Comparison of ENCODE assay signal across 15 mouse cellular contexts in genomic region chr2:131097087-131097486, GRCm38 (mm10). TPM values are rescaled to one million over a fixed set of nuclear protein-coding genes. Genes with fewer than 3 reads are reported as not detected.
DNase-seq lines count a peak whose midpoint lies in the region; ATAC-seq and TF ChIP-seq lines count a peak whose summit lies in the region.
"Had no signal": no experiment of that assay in that cellular context is flagged by ENCODE, and none has a peak within 500 bp of the region (broad histone marks: within the 10 kb centered on the region; RNA-seq: fewer than 3 reads in every experiment).

No protein-coding gene starts in this region.

- no peaks in the 10 kb centered on the region for H3K9me3 ChIP-seq in hindbrain, embryonic 12.5 days (replicated peaks)
- H3K9me3 ChIP-seq in hindbrain, embryonic 16.5 days (ENCODE audit: control insufficient read depth, low read length), result no peaks in the 10 kb centered on the region
- no peaks in the 10 kb centered on the region for H3K9me3 ChIP-seq in stomach, embryonic 14.5 days (ENCODE audit: control insufficient read depth, low read depth, low read length)
- no peaks in the 10 kb centered on the region for H3K9me3 ChIP-seq in stomach, postnatal 0 days (ENCODE audit: control insufficient read depth, low read length)
- no peaks in the 10 kb centered on the region for H3K9me3 ChIP-seq in heart, embryonic 15.5 days (replicated peaks)
- H3K9me3 ChIP-seq in stomach, embryonic 15.5 days, result no peaks in the 10 kb centered on the region
- H3K9me3 ChIP-seq: embryonic facial prominence, embryonic 15.5 days; limb, embryonic 12.5 days had no signal

- WGBS in hindbrain, embryonic 12.5 days, result 90% methylated on average over 4 of the region's 4 CpGs
- WGBS in hindbrain, embryonic 16.5 days, result 77% methylated on average over 4 of the region's 4 CpGs
- WGBS in stomach, embryonic 14.5 days, result 89% methylated on average over 4 of the region's 4 CpGs
- 73% methylated on average over 4 of the region's 4 CpGs for WGBS in stomach, postnatal 0 days
- WGBS in heart, embryonic 15.5 days, result 78% methylated on average over 4 of the region's 4 CpGs
- 64% methylated on average over 4 of the region's 4 CpGs for WGBS in stomach, embryonic 15.5 days

- H3K4me2 ChIP-seq in hindbrain, embryonic 12.5 days (replicated peaks), result no peak overlapping the region
- H3K4me2 ChIP-seq in hindbrain, embryonic 16.5 days (ENCODE audit: low read length), result no peak overlapping the region
- no peak overlapping the region for H3K4me2 ChIP-seq in stomach, embryonic 14.5 days (replicated peaks; ENCODE audit: low read depth, low read length)
- no peak overlapping the region for H3K4me2 ChIP-seq in stomach, postnatal 0 days (replicated peaks; ENCODE audit: low read depth)
- H3K4me2 ChIP-seq in heart, embryonic 15.5 days, result no peak overlapping the region
- peak overlapping the region; percentile 33; the same call in 1 of the 2 replicates for H3K4me2 ChIP-seq in stomach, embryonic 15.5 days

- peaks cover 5% of the 10 kb centered on the region for H3K4me1 ChIP-seq in hindbrain, embryonic 12.5 days
- no peaks in the 10 kb centered on the region for H3K4me1 ChIP-seq in hindbrain, embryonic 16.5 days (ENCODE audit: control insufficient read depth, insufficient read depth, low read depth, low read length)
- H3K4me1 ChIP-seq in stomach, embryonic 14.5 days (ENCODE audit: control insufficient read depth, insufficient read depth, low read length), result no peaks in the 10 kb centered on the region
- 0 out of 2 replicates have a peak, but pooled peaks cover 4% of the 10 kb centered on the region for H3K4me1 ChIP-seq in stomach, postnatal 0 days (replicated peaks; ENCODE audit: control insufficient read depth, insufficient read depth)
- H3K4me1 ChIP-seq in heart, embryonic 15.5 days (replicated peaks), result peaks cover 8% of the 10 kb centered on the region
- no peaks in the 10 kb centered on the region for H3K4me1 ChIP-seq in stomach, embryonic 15.5 days

- H3K27ac ChIP-seq in hindbrain, embryonic 12.5 days, result 0 out of 2 replicates have a peak overlapping the region, but pooled peaks have one; percentile 5
- H3K27ac ChIP-seq in hindbrain, embryonic 16.5 days (ENCODE audit: low read depth, low read length), result no peak overlapping the region
- peak overlapping the region; percentile 90 for H3K27ac ChIP-seq in stomach, embryonic 14.5 days (ENCODE audit: low read length)
- H3K27ac ChIP-seq in stomach, postnatal 0 days (replicated peaks), result no peak overlapping the region
- H3K27ac ChIP-seq in heart, embryonic 15.5 days, result peak overlapping the region; percentile 77; the same call in 1 of the 2 replicates
- H3K27ac ChIP-seq in stomach, embryonic 15.5 days, result peak overlapping the region; percentile 87; the same call in 1 of the 2 replicates

- ATAC-seq in hindbrain, embryonic 12.5 days (ENCODE audit: low FRiP score), result no peak
- ATAC-seq in hindbrain, embryonic 16.5 days, result no peak
- ATAC-seq in stomach, embryonic 14.5 days (ENCODE audit: insufficient number of reproducible peaks, insufficient read depth, low FRiP score, low read depth), result no peak
- no peak for ATAC-seq in stomach, postnatal 0 days (ENCODE audit: low FRiP score, low TSS enrichment)
- ATAC-seq in heart, embryonic 15.5 days (replicated peaks; ENCODE audit: insufficient number of reproducible peaks, insufficient read depth, low FRiP score, low read depth), result no peak
- no peak for ATAC-seq in stomach, embryonic 15.5 days (ENCODE audit: insufficient read depth, low FRiP score, low read depth)
- ATAC-seq: midbrain, embryonic 16.5 days; Patski had no signal

- no peaks in the 10 kb centered on the region for H3K36me3 ChIP-seq in hindbrain, embryonic 12.5 days
- no peaks in the 10 kb centered on the region for H3K36me3 ChIP-seq in hindbrain, embryonic 16.5 days (ENCODE audit: control insufficient read depth, insufficient read depth, low read length)
- H3K36me3 ChIP-seq in stomach, embryonic 14.5 days (ENCODE audit: control insufficient read depth, insufficient read depth, low read length), result no peaks in the 10 kb centered on the region
- no peaks in the 10 kb centered on the region for H3K36me3 ChIP-seq in stomach, postnatal 0 days (ENCODE audit: control insufficient read depth, insufficient read depth, low read length)
- no peaks in the 10 kb centered on the region for H3K36me3 ChIP-seq in heart, embryonic 15.5 days
- no peaks in the 10 kb centered on the region for H3K36me3 ChIP-seq in stomach, embryonic 15.5 days
- H3K36me3 ChIP-seq: embryonic facial prominence, embryonic 15.5 days; limb, embryonic 12.5 days had no signal

- DNase-seq in stomach, postnatal 0 days (ENCODE audit: low spot score), result no peak
- DNase-seq in right cerebral cortex, postnatal 14 days, result no peak
- DNase-seq in left cerebral cortex, postnatal 36 days (ENCODE audit: low spot score in 2 of 2), result no peak
- DNase-seq: cerebellum, adult 2 months had no signal

- H3K9ac ChIP-seq in hindbrain, embryonic 12.5 days, result no peak overlapping the region
- no peak overlapping the region for H3K9ac ChIP-seq in hindbrain, embryonic 16.5 days (ENCODE audit: low read depth, low read length)
- no peak overlapping the region for H3K9ac ChIP-seq in stomach, embryonic 14.5 days (replicated peaks; ENCODE audit: low read depth, low read length)
- H3K9ac ChIP-seq in stomach, postnatal 0 days (ENCODE audit: low read length), result no peak overlapping the region
- H3K9ac ChIP-seq in heart, embryonic 15.5 days, result no peak overlapping the region
- H3K9ac ChIP-seq in stomach, embryonic 15.5 days, result no peak overlapping the region
- H3K9ac ChIP-seq: embryonic facial prominence, embryonic 15.5 days had no signal

- H3K27me3 ChIP-seq in hindbrain, embryonic 12.5 days, result no peaks in the 10 kb centered on the region
- no peaks in the 10 kb centered on the region for H3K27me3 ChIP-seq in hindbrain, embryonic 16.5 days (replicated peaks; ENCODE audit: control insufficient read depth, insufficient read depth, low read length)
- no peaks in the 10 kb centered on the region for H3K27me3 ChIP-seq in stomach, embryonic 14.5 days (ENCODE audit: control insufficient read depth, insufficient read depth, low read length)
- H3K27me3 ChIP-seq in stomach, postnatal 0 days (ENCODE audit: control insufficient read depth, insufficient read depth, low read length), result no peaks in the 10 kb centered on the region
- H3K27me3 ChIP-seq in heart, embryonic 15.5 days, result no peaks in the 10 kb centered on the region
- H3K27me3 ChIP-seq in stomach, embryonic 15.5 days (replicated peaks), result no peaks in the 10 kb centered on the region
- H3K27me3 ChIP-seq: embryonic facial prominence, embryonic 15.5 days; limb, embryonic 12.5 days; Patski had no signal

- intact Hi-C loops in left cerebral cortex, postnatal 36 days (cut with DNase I), result loop anchor here (5.0 to 10.0 kb wide), 4 partner anchors 45 to 428 kb away; no protein-coding TSS in a partner anchor

- no peak overlapping the region for H3K4me3 ChIP-seq in hindbrain, embryonic 12.5 days
- H3K4me3 ChIP-seq in hindbrain, embryonic 16.5 days (ENCODE audit: low read length), result no peak overlapping the region
- no peak overlapping the region for H3K4me3 ChIP-seq in stomach, embryonic 14.5 days (ENCODE audit: low read depth, low read length)
- no peak overlapping the region for H3K4me3 ChIP-seq in stomach, postnatal 0 days (ENCODE audit: low read depth, low read length)
- H3K4me3 ChIP-seq in heart, embryonic 15.5 days, result no peak overlapping the region
- H3K4me3 ChIP-seq in stomach, embryonic 15.5 days (replicated peaks), result no peak overlapping the region
- H3K4me3 ChIP-seq: embryonic facial prominence, embryonic 15.5 days had no signal

- TF ChIP-seq EP300 in stomach, postnatal 0 days (optimal IDR thresholded peaks at IDR 0.05), result no peak

- TF ChIP-seq CTCF in stomach, postnatal 0 days (IDR thresholded peaks at IDR 0.05; ENCODE audit: low read depth), result no peak

RNA-seq across cellular contexts. Expression of gene Siglec1, which starts 10.5 kb away (rescaled TPM):
- 0.08 and 0.20 TPM in 2 replicates for polyA plus RNA-seq in hindbrain, embryonic 12.5 days (2016; fragmentation: Nextera tagmentation; extraction: Ambion mirVana)
- polyA plus RNA-seq in hindbrain, embryonic 16.5 days (2015; fragmentation: Nextera tagmentation; extraction: Ambion mirVana), result 0.15 and 0.24 TPM in 2 replicates
- polyA plus RNA-seq in stomach, embryonic 14.5 days (2014; fragmentation: Nextera tagmentation; extraction: Ambion mirVana), result 0.22 and 0.48 TPM in 2 replicates
- polyA plus RNA-seq in stomach, postnatal 0 days (2015; fragmentation: Nextera tagmentation; extraction: Ambion mirVana), result 0.34 and 0.38 TPM in 2 replicates
- 0.43 and 0.61 TPM in 2 replicates for polyA plus RNA-seq in heart, embryonic 15.5 days (2015; fragmentation: Nextera tagmentation; extraction: Ambion mirVana)
- polyA plus RNA-seq in stomach, embryonic 15.5 days (2015; fragmentation: Nextera tagmentation; extraction: Ambion mirVana), result 0.40 and 0.48 TPM in 2 replicates
- under 1 TPM; 0.32 to 0.75 TPM for total RNA-seq in left cerebral cortex, postnatal 36 days (2021)

RNA-seq across cellular contexts. Expression of gene Hspa12b, which starts 30.0 kb away (rescaled TPM):
- 8.6 and 8.9 TPM in 2 replicates for polyA plus RNA-seq in hindbrain, embryonic 12.5 days (2016; fragmentation: Nextera tagmentation; extraction: Ambion mirVana)
- 6.5 and 6.9 TPM in 2 replicates for polyA plus RNA-seq in hindbrain, embryonic 16.5 days (2015; fragmentation: Nextera tagmentation; extraction: Ambion mirVana)
- polyA plus RNA-seq in stomach, embryonic 14.5 days (2014; fragmentation: Nextera tagmentation; extraction: Ambion mirVana), result 12.3 and 14.2 TPM in 2 replicates
- polyA plus RNA-seq in stomach, postnatal 0 days (2015; fragmentation: Nextera tagmentation; extraction: Ambion mirVana), result 4.2 TPM in 2 replicates
- 10.0 and 11.4 TPM in 2 replicates for polyA plus RNA-seq in heart, embryonic 15.5 days (2015; fragmentation: Nextera tagmentation; extraction: Ambion mirVana)
- polyA plus RNA-seq in stomach, embryonic 15.5 days (2015; fragmentation: Nextera tagmentation; extraction: Ambion mirVana), result 16.9 TPM in 2 replicates
- total RNA-seq in left cerebral cortex, postnatal 36 days (2021), result 10 to 100 TPM in 1 of 2 experiments, 1 to 10 TPM in 1; 7.2 to 11.9 TPM

RNA-seq across cellular contexts. Expression of gene Adam33, which starts 33.5 kb away (rescaled TPM):
- polyA plus RNA-seq in hindbrain, embryonic 12.5 days (2016; fragmentation: Nextera tagmentation; extraction: Ambion mirVana), result 2.3 and 4.3 TPM in 2 replicates
- polyA plus RNA-seq in hindbrain, embryonic 16.5 days (2015; fragmentation: Nextera tagmentation; extraction: Ambion mirVana), result 1.6 and 2.3 TPM in 2 replicates
- 3.6 and 4.8 TPM in 2 replicates for polyA plus RNA-seq in stomach, embryonic 14.5 days (2014; fragmentation: Nextera tagmentation; extraction: Ambion mirVana)
- polyA plus RNA-seq in stomach, postnatal 0 days (2015; fragmentation: Nextera tagmentation; extraction: Ambion mirVana), result 8.2 and 8.7 TPM in 2 replicates
- polyA plus RNA-seq in heart, embryonic 15.5 days (2015; fragmentation: Nextera tagmentation; extraction: Ambion mirVana), result 13.5 and 16.5 TPM in 2 replicates
- polyA plus RNA-seq in stomach, embryonic 15.5 days (2015; fragmentation: Nextera tagmentation; extraction: Ambion mirVana), result 7.4 and 8.0 TPM in 2 replicates
- total RNA-seq in left cerebral cortex, postnatal 36 days (2021), result 1 to 10 TPM; 4.9 to 9.0 TPM

RNA-seq across cellular contexts. Expression of gene Gm11037, which starts 36.2 kb away (rescaled TPM):
- not detected in 2 replicates for polyA plus RNA-seq in hindbrain, embryonic 12.5 days (2016; fragmentation: Nextera tagmentation; extraction: Ambion mirVana)
- not detected in 2 replicates for polyA plus RNA-seq in hindbrain, embryonic 16.5 days (2015; fragmentation: Nextera tagmentation; extraction: Ambion mirVana)
- not detected in 2 replicates for polyA plus RNA-seq in stomach, embryonic 14.5 days (2014; fragmentation: Nextera tagmentation; extraction: Ambion mirVana)
- not detected in 2 replicates for polyA plus RNA-seq in stomach, postnatal 0 days (2015; fragmentation: Nextera tagmentation; extraction: Ambion mirVana)
- polyA plus RNA-seq in heart, embryonic 15.5 days (2015; fragmentation: Nextera tagmentation; extraction: Ambion mirVana), result not detected in 2 replicates
- not detected in 2 replicates for polyA plus RNA-seq in stomach, embryonic 15.5 days (2015; fragmentation: Nextera tagmentation; extraction: Ambion mirVana)
- not detected for total RNA-seq in left cerebral cortex, postnatal 36 days (2021)
- total RNA-seq: adrenal gland, postnatal 14 days had no signal
- polyA plus RNA-seq: cerebellum, adult 2 months; embryonic facial prominence, embryonic 15.5 days; large intestine, adult 2 months; limb, embryonic 12.5 days; midbrain, embryonic 16.5 days; Patski had no signal

RNA-seq across cellular contexts. Expression of gene Gfra4, which starts 54.2 kb away (rescaled TPM):
- 10.8 and 14.9 TPM in 2 replicates for polyA plus RNA-seq in hindbrain, embryonic 12.5 days (2016; fragmentation: Nextera tagmentation; extraction: Ambion mirVana)
- polyA plus RNA-seq in hindbrain, embryonic 16.5 days (2015; fragmentation: Nextera tagmentation; extraction: Ambion mirVana), result 48.4 and 53.5 TPM in 2 replicates
- polyA plus RNA-seq in stomach, embryonic 14.5 days (2014; fragmentation: Nextera tagmentation; extraction: Ambion mirVana), result 23.8 and 24.4 TPM in 2 replicates
- polyA plus RNA-seq in stomach, postnatal 0 days (2015; fragmentation: Nextera tagmentation; extraction: Ambion mirVana), result 10.1 and 10.3 TPM in 2 replicates
- polyA plus RNA-seq in heart, embryonic 15.5 days (2015; fragmentation: Nextera tagmentation; extraction: Ambion mirVana), result 2.8 and 4.7 TPM in 2 replicates
- 12.7 and 14.0 TPM in 2 replicates for polyA plus RNA-seq in stomach, embryonic 15.5 days (2015; fragmentation: Nextera tagmentation; extraction: Ambion mirVana)
- total RNA-seq in left cerebral cortex, postnatal 36 days (2021), result 10 to 100 TPM; 53.5 to 65.7 TPM

Comparison
In these comparisons a context has a peak if more than half of its experiments do, and no peak if none do; other contexts are left out.
1. H3K27ac ChIP-seq: peak in hindbrain, embryonic 12.5 days (single experiment), stomach, embryonic 14.5 days (single experiment), heart, embryonic 15.5 days (single experiment) and stomach, embryonic 15.5 days (single experiment); none in hindbrain, embryonic 16.5 days (single experiment) and stomach, postnatal 0 days (single experiment).